Mouse (Mus musculus) kidney, embryonic 14.5 days (tissue): Measurements from ENCODE around the gene Col24a1. TPM values are rescaled to one million over a fixed set of nuclear protein-coding genes. Genes with fewer than 3 reads are reported as not detected.

Experiments
- ATAC-seq: fragments of 200-750 bp; cut with Nextera tagmentation; 2 replicates; pipeline ENCODE4 v1.8.0; 2017; ENCODE audit warnings: moderate number of reproducible peaks, mild to moderate bottlenecking, moderate TSS enrichment, moderate library complexity; ENCODE audit not compliant: low FRiP score, low TSS enrichment
- H3K27ac ChIP-seq: fragments of 300-500 bp; sonication (generic); 2 replicates; pipeline ENCODE4 v1.5.1; 2014; ENCODE audit warnings: low read depth, mild to moderate bottlenecking, low read length, moderate library complexity, mixed read lengths
- H3K27me3 ChIP-seq: fragments of 300-500 bp; sonication (generic); 2 replicates; pipeline ENCODE4 v1.6.1; 2014; ENCODE audit warnings: mild to moderate bottlenecking, low read length; ENCODE audit not compliant: control insufficient read depth, insufficient read depth
- H3K36me3 ChIP-seq: fragments of 300-500 bp; sonication (generic); 2 replicates; pipeline ENCODE4 v1.6.1; 2014; ENCODE audit warnings: low read length, mixed read lengths; ENCODE audit not compliant: control insufficient read depth, insufficient read depth
- H3K4me1 ChIP-seq: fragments of 300-500 bp; sonication (generic); 2 replicates; pipeline ENCODE4 v1.6.1; 2014; ENCODE audit warnings: low read length, mixed read lengths; ENCODE audit not compliant: control insufficient read depth, insufficient read depth
- H3K4me2 ChIP-seq: fragments of 300-500 bp; sonication (generic); replicated peaks from 2 replicates; pipeline ENCODE4 v1.6.1; 2014; ENCODE audit warnings: low read depth, mild to moderate bottlenecking, low read length
- H3K4me3 ChIP-seq: fragments of 300-500 bp; sonication (generic); 2 replicates; pipeline ENCODE4 v1.5.1; 2014; ENCODE audit warnings: mild to moderate bottlenecking, low read length
- H3K9ac ChIP-seq: fragments of 300-500 bp; sonication (generic); 2 replicates; pipeline ENCODE4 v1.6.1; 2014; ENCODE audit warnings: low read depth, mild to moderate bottlenecking, low read length, moderate library complexity
- H3K9me3 ChIP-seq: fragments of 300-500 bp; sonication (generic); 2 replicates; pipeline ENCODE4 v1.6.1; 2016; ENCODE audit warnings: low read length; ENCODE audit not compliant: control insufficient read depth
- WGBS: fragments of 180-500 bp; shearing (Covaris S2); extraction: QIAGEN DNeasy Blood & Tissue Kit; methylation state at CpG from one replicate; pipeline ENCODE4 v1.1.7; 2014; 5-methylcytosine and 5-hydroxymethylcytosine counted together
- polyA plus RNA-seq: library from polyadenylated mRNA; unstranded; fragments of >200 nt; fragmentation: Nextera tagmentation; extraction: Ambion mirVana; gene quantifications from 2 replicates; pipeline ENCODE4 v1.2.1, GENCODE M21; 2014

The Col24a1 gene
- polyA plus RNA-seq, 1 experiment from 2014 or later = 2.1 TPM

DNA sequence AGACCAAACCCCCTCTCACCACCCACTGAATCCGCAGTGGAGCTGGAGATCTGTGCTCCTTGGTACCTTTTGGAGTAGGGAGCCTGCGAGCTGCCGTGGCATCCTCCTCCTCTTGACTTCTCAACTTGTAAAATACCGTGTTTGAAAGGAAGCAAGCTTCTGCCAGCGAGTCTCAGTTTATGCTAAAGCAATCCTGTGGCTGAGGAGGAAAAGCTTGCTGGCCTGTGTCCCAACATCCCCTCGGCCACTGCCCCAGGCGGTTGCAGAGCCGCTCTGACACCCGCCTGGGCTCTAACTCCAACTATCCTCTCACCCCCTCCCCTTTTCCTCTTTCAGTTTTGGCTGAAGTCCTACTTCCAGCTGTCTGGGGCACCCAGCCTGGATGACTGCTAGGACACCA lies 935 bp downstream of the Col24a1 start:
- no peaks in the 10 kb centered on the region; the same call in 1 of the 2 replicates for H3K27me3 ChIP-seq
- H3K4me3 ChIP-seq = peak overlapping the region; percentile 43
- H3K9ac ChIP-seq = peak overlapping the region; percentile 54; the same call in 1 of the 2 replicates
- no peaks in the 10 kb centered on the region for H3K9me3 ChIP-seq
- peaks cover 23% of the 10 kb centered on the region for H3K4me1 ChIP-seq
- WGBS = 2% methylated on average over 9 of the region's 9 CpGs
- no peak overlapping the region for H3K27ac ChIP-seq
- peak overlapping the region; percentile 90 for H3K4me2 ChIP-seq
- no peaks in the 10 kb centered on the region for H3K36me3 ChIP-seq
- ATAC-seq = peak; percentile 38

DNA sequence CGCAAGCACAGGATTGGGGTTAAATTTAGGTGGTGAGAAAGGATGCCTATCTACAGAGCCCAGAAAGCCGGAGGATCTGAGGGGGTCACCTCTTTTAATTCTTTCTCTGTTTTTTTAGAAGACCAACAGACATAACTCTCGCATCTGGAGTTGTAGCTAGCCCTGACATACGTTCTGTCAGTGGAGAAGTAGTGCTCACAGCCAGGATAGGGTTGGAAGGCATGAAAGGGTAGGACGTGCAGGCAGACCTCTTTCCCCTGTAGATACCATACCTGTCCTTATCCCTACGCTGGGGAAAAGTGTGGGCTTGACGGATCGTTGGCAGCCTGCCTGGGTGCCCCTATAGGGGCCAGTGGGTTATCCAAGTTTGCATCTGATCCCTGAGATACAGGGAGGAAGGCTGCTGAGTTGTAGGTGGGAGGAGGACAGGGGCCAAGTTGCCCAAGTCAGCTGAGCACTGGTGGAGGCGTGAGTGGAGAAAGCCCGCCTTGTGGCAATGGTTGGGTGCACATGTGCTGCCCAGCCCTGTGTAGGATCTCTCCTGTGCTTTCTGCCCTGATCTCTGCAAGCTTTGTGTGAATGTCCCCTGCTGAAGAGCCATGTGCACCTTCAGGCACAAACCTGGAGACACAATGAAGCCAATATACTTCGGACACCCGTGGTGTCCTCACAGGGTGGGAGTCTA lies 1.5 kb downstream of the Col24a1 start:
- WGBS = 40% methylated on average over 12 of the region's 12 CpGs
- no peak; the same call in 1 of the 2 replicates for ATAC-seq
- no peaks in the 10 kb centered on the region for H3K9me3 ChIP-seq
- H3K9ac ChIP-seq = peak overlapping the region; percentile 54; the same call in 1 of the 2 replicates
- H3K27me3 ChIP-seq = no peaks in the 10 kb centered on the region; the same call in 1 of the 2 replicates
- no peak overlapping the region for H3K27ac ChIP-seq
- peak overlapping the region; percentile 90 for H3K4me2 ChIP-seq
- no peaks in the 10 kb centered on the region for H3K36me3 ChIP-seq
- peaks cover 23% of the 10 kb centered on the region for H3K4me1 ChIP-seq
- peak overlapping the region; percentile 43 for H3K4me3 ChIP-seq

DNA sequence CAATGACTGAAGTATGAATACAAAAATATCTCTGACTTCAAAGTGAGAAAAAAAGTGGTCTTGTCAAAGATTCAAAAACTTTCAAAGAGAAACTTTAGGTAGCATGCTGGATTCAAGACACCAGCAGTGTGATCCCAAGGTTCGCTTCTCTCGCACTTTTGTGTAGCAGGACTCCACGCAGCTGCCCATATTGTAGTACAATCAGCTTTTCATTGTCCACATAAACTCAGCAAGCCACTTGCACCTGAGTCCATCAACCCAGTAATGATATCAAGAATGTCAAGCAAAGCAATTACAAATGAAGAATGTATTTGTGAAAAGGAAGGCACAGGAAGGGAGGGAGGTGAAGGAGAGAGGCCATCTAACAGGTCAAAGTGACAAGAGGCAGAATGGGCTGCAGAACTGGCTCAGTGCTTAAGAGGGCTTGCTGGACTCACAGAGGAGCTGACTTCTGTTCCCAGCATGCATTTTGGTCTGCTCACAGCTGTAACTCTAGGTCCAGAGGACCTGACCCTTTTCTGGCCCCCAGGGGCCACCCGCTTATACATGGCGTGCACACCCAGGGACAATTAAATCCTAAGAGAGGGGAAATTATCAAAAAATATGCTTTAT lies 7.8 kb downstream of the Col24a1 start:
- H3K27me3 ChIP-seq = no peaks in the 10 kb centered on the region
- no peak overlapping the region for H3K4me3 ChIP-seq
- 78% methylated on average over 5 of the region's 5 CpGs for WGBS
- ATAC-seq = peak; percentile 40; the same call in 1 of the 2 replicates
- H3K9me3 ChIP-seq = no peaks in the 10 kb centered on the region
- no peak overlapping the region for H3K9ac ChIP-seq
- no peak overlapping the region for H3K4me2 ChIP-seq
- 0 out of 2 replicates have a peak, but pooled peaks cover 10% of the 10 kb centered on the region for H3K4me1 ChIP-seq
- no peak overlapping the region for H3K27ac ChIP-seq
- no peaks in the 10 kb centered on the region for H3K36me3 ChIP-seq

DNA sequence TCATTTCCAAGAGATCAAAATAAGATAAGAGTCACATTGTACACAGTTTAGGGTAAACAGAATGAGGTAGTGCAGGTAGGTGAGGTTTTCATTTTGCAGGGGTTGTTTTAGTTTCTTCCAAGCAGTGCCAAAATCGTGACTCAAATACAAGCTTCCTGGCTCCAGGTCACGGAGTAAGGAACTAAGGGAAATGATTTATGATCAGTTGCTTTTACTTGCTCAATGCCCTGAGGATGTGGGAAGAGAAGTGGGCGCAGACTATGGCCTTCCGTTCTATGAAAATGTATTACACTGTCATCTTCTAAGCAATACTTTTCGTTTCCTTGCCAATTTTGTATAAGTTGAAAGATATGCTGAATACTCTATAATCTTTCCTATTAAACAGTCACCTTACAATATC lies 13.0 kb downstream of the Col24a1 start:
- WGBS = 36% methylated on average over 5 of the region's 5 CpGs
- Histone ChIP-seq H3K36me3 (no peaks in the 10 kb centered on the region), H3K27me3 (no peaks in the 10 kb centered on the region), H3K4me1 (no peaks in the 10 kb centered on the region), H3K27ac (no peak overlapping the region), H3K9me3 (no peaks in the 10 kb centered on the region), H3K9ac (no peak overlapping the region), H3K4me2 (no peak overlapping the region), H3K4me3 (no peak overlapping the region)
- no peak for ATAC-seq

DNA sequence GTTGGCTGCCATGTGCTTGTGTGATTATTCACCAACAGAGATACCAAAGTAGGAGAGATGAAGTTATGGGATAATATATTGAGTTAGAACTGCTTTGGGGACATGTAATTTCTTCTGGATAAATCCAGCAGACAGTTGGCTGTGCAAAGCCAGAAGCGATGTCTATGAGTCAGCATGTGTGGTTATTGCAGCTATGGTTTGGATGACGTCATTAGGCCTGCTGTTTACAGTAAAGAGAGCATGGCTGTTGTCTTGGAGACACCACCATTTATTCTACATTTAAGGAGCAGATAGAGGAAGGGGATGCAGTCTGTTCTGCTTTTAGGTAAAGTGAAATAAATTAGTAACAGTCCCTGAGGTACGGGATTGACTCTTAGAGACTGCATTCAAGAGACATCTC lies 14.9 kb downstream of the Col24a1 start:
- no peak overlapping the region for H3K27ac ChIP-seq
- no peak overlapping the region for H3K4me3 ChIP-seq
- no peak overlapping the region for H3K9ac ChIP-seq
- H3K9me3 ChIP-seq = no peaks in the 10 kb centered on the region
- no peak overlapping the region for H3K4me2 ChIP-seq
- 87% methylated on average over 3 of the region's 3 CpGs for WGBS
- no peaks in the 10 kb centered on the region for H3K36me3 ChIP-seq
- no peak for ATAC-seq
- no peaks in the 10 kb centered on the region for H3K4me1 ChIP-seq
- H3K27me3 ChIP-seq = no peaks in the 10 kb centered on the region

DNA sequence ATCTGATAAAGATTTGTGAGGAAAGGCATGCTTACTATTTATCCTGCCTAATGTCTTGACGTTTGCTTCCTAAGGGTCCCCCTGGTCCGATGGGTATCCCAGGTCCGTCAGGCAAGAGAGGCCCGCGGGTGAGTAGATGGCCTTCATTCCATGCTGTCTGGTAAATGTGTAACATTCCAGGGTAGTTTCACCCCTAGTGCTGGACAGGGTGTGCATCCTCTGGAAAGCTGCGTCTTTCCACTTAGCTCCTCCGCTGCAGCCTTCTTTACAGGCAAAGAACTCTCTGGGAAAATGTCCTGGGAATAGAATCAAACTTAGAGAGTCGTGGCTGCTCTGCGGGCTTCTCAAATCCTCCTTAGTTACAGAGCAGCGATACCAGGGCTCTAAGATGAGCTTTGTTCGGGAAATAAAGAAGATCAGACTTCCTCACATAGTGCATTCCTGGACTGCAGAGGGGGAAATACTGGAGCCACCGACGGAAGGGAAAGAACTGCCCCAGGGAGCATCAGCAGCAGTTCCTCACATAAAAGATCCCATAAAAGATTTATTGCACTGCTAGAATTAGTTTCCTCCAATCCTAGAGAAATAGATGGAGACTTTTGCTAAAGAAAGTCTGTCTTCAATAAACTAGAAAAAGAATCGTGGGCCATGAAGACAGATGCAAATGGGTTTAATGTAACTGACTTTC lies 28.5 kb downstream of the Col24a1 start:
- no peak overlapping the region for H3K4me2 ChIP-seq
- ATAC-seq = no peak; the same call in 1 of the 2 replicates
- no peak overlapping the region for H3K9ac ChIP-seq
- no peaks in the 10 kb centered on the region for H3K36me3 ChIP-seq
- no peak overlapping the region for H3K4me3 ChIP-seq
- peak overlapping the region; percentile 0; the same call in 1 of the 2 replicates for H3K27ac ChIP-seq
- no peaks in the 10 kb centered on the region for H3K4me1 ChIP-seq
- no peaks in the 10 kb centered on the region for H3K27me3 ChIP-seq
- 52% methylated on average over 14 of the region's 14 CpGs for WGBS
- H3K9me3 ChIP-seq = no peaks in the 10 kb centered on the region

DNA sequence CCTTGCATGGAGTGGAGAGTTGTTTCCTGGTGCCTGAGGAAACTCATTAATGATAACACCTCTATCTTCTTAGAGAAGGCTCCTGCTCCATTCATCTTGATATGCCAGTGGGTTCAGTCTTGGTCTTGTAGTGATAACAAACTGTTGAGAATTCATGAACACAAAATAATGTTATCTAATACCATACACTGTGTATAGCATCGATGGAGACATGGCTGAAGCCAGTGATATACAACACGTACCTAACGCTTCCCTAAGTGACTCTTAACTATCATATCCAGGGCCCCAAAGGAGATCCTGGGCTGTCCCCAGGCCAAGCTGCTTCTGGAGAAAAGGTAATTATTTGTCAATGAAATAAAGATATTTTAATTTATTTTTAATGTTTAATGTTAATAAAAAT lies 33.1 kb downstream of the Col24a1 start:
- H3K4me1 ChIP-seq = no peaks in the 10 kb centered on the region
- no peak overlapping the region for H3K4me2 ChIP-seq
- H3K36me3 ChIP-seq = no peaks in the 10 kb centered on the region
- H3K9ac ChIP-seq = no peak overlapping the region
- no peak for ATAC-seq
- WGBS = 90% methylated on average over 3 of the region's 3 CpGs
- H3K4me3 ChIP-seq = no peak overlapping the region
- H3K27ac ChIP-seq = no peak overlapping the region
- H3K9me3 ChIP-seq = no peaks in the 10 kb centered on the region
- H3K27me3 ChIP-seq = no peaks in the 10 kb centered on the region

DNA sequence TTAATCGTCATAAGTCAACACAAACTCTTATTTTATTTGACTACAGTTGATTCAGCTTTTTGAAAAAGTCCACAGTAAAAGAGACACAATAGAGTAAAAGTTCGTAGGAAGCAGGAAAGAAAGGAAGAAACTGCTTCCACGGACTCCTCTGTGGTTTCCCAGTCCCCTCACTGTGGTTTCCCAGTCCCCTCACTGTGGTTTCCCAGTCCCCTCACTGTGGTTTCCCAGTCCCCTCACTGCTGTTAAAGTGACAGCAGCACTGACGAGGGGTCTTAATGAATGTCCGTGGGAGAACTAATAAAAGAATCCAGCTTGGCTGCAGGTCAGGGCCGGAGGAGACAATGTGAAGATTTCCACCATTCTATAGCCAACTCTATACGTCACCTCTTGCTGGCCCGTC lies 39.4 kb downstream of the Col24a1 start:
- Histone ChIP-seq H3K4me3 (no peak overlapping the region), H3K9ac (no peak overlapping the region), H3K4me1 (no peaks in the 10 kb centered on the region), H3K4me2 (no peak overlapping the region), H3K27ac (no peak overlapping the region), H3K27me3 (no peaks in the 10 kb centered on the region), H3K9me3 (no peaks in the 10 kb centered on the region), H3K36me3 (no peaks in the 10 kb centered on the region)
- no peak for ATAC-seq
- WGBS = 57% methylated on average over 8 of the region's 8 CpGs

DNA sequence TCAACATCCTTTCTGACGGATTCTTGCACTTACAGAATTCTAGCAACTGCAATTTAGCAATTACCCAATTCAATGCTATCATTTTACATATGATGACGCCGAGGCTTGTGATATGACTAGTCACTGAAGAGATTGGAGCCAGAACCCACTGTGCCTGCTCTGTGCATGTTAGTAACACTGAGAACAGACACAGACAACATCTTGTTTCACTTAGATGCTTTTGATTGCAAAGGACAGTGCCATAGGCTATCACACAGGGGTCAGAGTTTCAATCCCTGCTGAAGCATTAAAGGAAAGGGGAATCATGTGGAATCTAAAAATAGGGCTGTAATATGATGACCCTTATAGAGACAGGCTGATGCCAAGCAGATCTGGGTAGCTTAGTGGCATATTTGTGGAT lies 41.8 kb downstream of the Col24a1 start:
- no peak overlapping the region for H3K27ac ChIP-seq
- H3K9ac ChIP-seq = no peak overlapping the region
- no peak for ATAC-seq
- WGBS = 86% methylated on average over 3 of the region's 3 CpGs
- no peaks in the 10 kb centered on the region for H3K36me3 ChIP-seq
- no peak overlapping the region for H3K4me3 ChIP-seq
- H3K4me1 ChIP-seq = no peaks in the 10 kb centered on the region
- H3K27me3 ChIP-seq = no peaks in the 10 kb centered on the region
- H3K4me2 ChIP-seq = no peak overlapping the region
- no peaks in the 10 kb centered on the region for H3K9me3 ChIP-seq
